In the genomic region with DNA sequence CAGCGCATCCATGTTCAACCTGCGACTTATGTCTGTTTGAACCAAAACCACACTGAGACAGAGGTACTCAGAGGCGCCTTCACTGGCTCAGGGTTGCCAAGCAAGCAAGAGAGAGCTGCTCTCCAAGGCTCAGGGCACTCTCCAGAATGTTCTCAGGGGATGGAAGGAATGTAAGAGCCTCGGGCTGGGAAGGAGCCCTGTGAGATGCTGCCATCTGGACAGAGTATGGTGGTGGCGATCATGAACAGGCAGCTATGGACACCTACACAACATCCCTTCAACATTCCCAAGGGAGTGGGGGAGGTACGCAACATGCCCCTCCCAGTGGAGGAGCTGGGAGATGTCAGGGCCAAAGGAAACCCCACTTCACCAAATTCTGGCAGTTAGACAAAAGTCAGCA, we compare ENCODE assay signal across 19 mouse cellular contexts.
A peak's percentile ranks its signal among the peaks of the same experiment; 100 is the strongest.
DNase-seq lines count a peak whose midpoint lies in the region; ATAC-seq and TF ChIP-seq lines count a peak whose summit lies in the region.
"Had no signal": no experiment of that assay in that cellular context is flagged by ENCODE, and none has a peak within 500 bp of the region (broad histone marks: within the 10 kb centered on the region; RNA-seq: fewer than 3 reads in every experiment).

No protein-coding gene starts in this region.

- DNase-seq in frontal cortex, postnatal 10 days (ENCODE audit: low spot score in 2 of 2) = no peak
- DNase-seq in left cerebral cortex, adult 2 months (ENCODE audit: extremely low spot score in 1 of 2, low spot score in 2 of 2) = no peak
- no peak for DNase-seq in left cerebral cortex, postnatal 14 days (ENCODE audit: low spot score in 2 of 2)
- peak; percentile 56 for DNase-seq in 3T3-L1 (ENCODE audit: low read depth, low spot score)
- DNase-seq in telencephalon, adult 2 months (ENCODE audit: low read depth, low spot score) = peak; percentile 46
- DNase-seq in thymus, postnatal 36 days = no peak
- DNase-seq: adrenal gland, adult 2 months; adrenal gland, postnatal 10 days; adrenal gland, postnatal 25 days; cerebellum, adult 11-12 months; cerebellum, adult 2 months; cerebellum, adult 9-10 months; cerebellum, postnatal 10 days; cerebellum, postnatal 25 days had no signal

- H3K27ac ChIP-seq in left cerebral cortex, adult 2 months = peak overlapping the region; percentile 87
- H3K27ac ChIP-seq: embryonic facial prominence, embryonic 10.5 days; embryonic facial prominence, embryonic 12.5 days; forebrain, embryonic 13.5 days; forebrain, embryonic 15.5 days had no signal

- ATAC-seq in frontal cortex, adult (ENCODE audit: low TSS enrichment) = peak; percentile 14; the same call in 1 of the 2 replicates
- ATAC-seq: forebrain, embryonic 13.5 days; forebrain, embryonic 15.5 days had no signal

- no peak overlapping the region for H3K4me3 ChIP-seq in left cerebral cortex, adult 2 months
- H3K4me3 ChIP-seq: embryonic facial prominence, embryonic 10.5 days; embryonic facial prominence, embryonic 12.5 days; forebrain, embryonic 13.5 days; forebrain, embryonic 15.5 days had no signal

- intact Hi-C loops in left cerebral cortex, adult 2 months (cut with DNase I) = loop anchor here (5.0 kb wide), 1 partner anchor 109 kb away; no protein-coding TSS in a partner anchor
- intact Hi-C loops in left cerebral cortex, postnatal 14 days (cut with DNase I) = loop anchor here (5.0 kb wide), 3 partner anchors 39 to 66 kb away; no protein-coding TSS in a partner anchor

- no peak for TF ChIP-seq CTCF in left cerebral cortex, adult 2 months (IDR thresholded peaks at IDR 0.05)

Comparison
In these comparisons a context has a peak if more than half of its experiments do, and no peak if none do; other contexts are left out.
1. DNase-seq: peak in 3T3-L1 (single experiment) and telencephalon, adult 2 months (single experiment); none in frontal cortex, postnatal 10 days (0 of 2), left cerebral cortex, adult 2 months (0 of 2), left cerebral cortex, postnatal 14 days (0 of 2) and thymus, postnatal 36 days (0 of 2).